Mouse (Mus musculus) adrenal gland, adult (tissue): Measurements from ENCODE around the gene Gm21725.
"Not testable (repeated sequence)": the region's sequence is repeated elsewhere in the genome, so short reads cannot be mapped to it uniquely, and the experiment has no call there.

Experiments used
- DNase-seq, 2 experiments: peaks; one replicate each; pipeline ENCODE4 v3.0.0; 2022 to 2023; ENCODE audit warnings: low spot score in 1 of 2; ENCODE audit not compliant: inconsistent age in 2 of 2

The Gm21725 gene

GRCm38 (mm10) chrY:13348963-13349362, at the start of gene Gm21725:
TSS of gene Gm21725 (minus strand) at chrY:13349063.
- DNase-seq, result not testable (repeated sequence)
